14 mouse cellular contexts compared by ENCODE assay signal in the genomic region with DNA sequence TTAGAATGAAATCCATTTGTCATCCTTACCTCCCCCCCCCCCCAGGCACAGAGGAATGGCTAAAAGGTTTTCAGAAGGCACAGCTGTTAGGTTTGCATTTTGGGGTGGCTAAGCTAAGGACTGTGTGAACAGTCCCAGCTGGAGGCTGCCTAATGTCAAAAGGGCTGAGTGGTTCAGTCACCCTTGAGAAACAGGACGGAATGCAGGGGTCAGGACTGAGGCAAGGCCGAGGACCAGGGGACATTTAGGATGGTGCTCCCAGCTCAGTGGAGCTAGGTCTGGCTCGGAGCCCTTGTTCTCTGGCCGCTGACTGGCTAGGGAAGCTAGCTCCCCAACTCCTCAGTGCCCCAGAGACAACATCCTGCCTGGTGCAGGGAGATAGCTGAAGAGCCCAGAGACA. TPM values are rescaled to one million over a fixed set of nuclear protein-coding genes. Genes with fewer than 3 reads are reported as not detected.
A peak's percentile ranks its signal among the peaks of the same experiment; 100 is the strongest.
DNase-seq lines count a peak whose midpoint lies in the region; ATAC-seq and TF ChIP-seq lines count a peak whose summit lies in the region.
"Had no signal": no experiment of that assay in that cellular context is flagged by ENCODE, and none has a peak within 500 bp of the region (broad histone marks: within the 10 kb centered on the region; RNA-seq: fewer than 3 reads in every experiment).

No protein-coding gene starts in this region.

- peaks cover 14% of the 10 kb centered on the region for H3K4me1 ChIP-seq in liver, embryonic 15.5 days (replicated peaks)
- H3K4me1 ChIP-seq in liver, postnatal 0 days (ENCODE audit: insufficient read depth), result no peaks in the 10 kb centered on the region; the same call in 1 of the 2 replicates

- no peaks in the 10 kb centered on the region for H3K9me3 ChIP-seq in liver, embryonic 15.5 days (replicated peaks)
- H3K9me3 ChIP-seq in liver, postnatal 0 days (ENCODE audit: low read length), result no peaks in the 10 kb centered on the region
- H3K9me3 ChIP-seq: embryonic facial prominence, embryonic 12.5 days; forebrain, embryonic 13.5 days; limb, embryonic 15.5 days had no signal

- no peaks in the 10 kb centered on the region for H3K27me3 ChIP-seq in liver, embryonic 15.5 days
- no peaks in the 10 kb centered on the region for H3K27me3 ChIP-seq in liver, postnatal 0 days (ENCODE audit: insufficient read depth, low read length)
- H3K27me3 ChIP-seq: embryonic facial prominence, embryonic 12.5 days; forebrain, embryonic 13.5 days; limb, embryonic 15.5 days had no signal

- H3K4me2 ChIP-seq in liver, embryonic 15.5 days, result no peak overlapping the region
- no peak overlapping the region for H3K4me2 ChIP-seq in liver, postnatal 0 days (ENCODE audit: low read depth, low read length)
- H3K4me2 ChIP-seq: embryonic facial prominence, embryonic 12.5 days; forebrain, embryonic 13.5 days; limb, embryonic 15.5 days had no signal

- WGBS in liver, embryonic 15.5 days (ENCODE audit: insufficient replicate concordance), result 69% methylated on average over 4 of the region's 4 CpGs
- WGBS in liver, postnatal 0 days (ENCODE audit: insufficient replicate concordance), result 79% methylated on average over 4 of the region's 4 CpGs

- H3K4me3 ChIP-seq in liver, embryonic 15.5 days (replicated peaks), result no peak overlapping the region
- H3K4me3 ChIP-seq in liver, postnatal 0 days (ENCODE audit: low read depth, low read length), result no peak overlapping the region
- H3K4me3 ChIP-seq: embryonic facial prominence, embryonic 12.5 days; forebrain, embryonic 13.5 days; limb, embryonic 15.5 days had no signal

- DNase-seq in adrenal gland, adult (ENCODE audit: inconsistent age in 2 of 2, low spot score in 1 of 2), result peak; percentile 42 to 67
- no peak for DNase-seq in adrenal gland, adult 18-20 months (ENCODE audit: low spot score in 2 of 2)
- DNase-seq in liver, postnatal 0 days, result no peak
- peak; percentile 28 to 53 for DNase-seq in kidney, postnatal 4 days
- no peak for DNase-seq in right cerebral cortex, postnatal 14 days
- no peak for DNase-seq in T-cell, adult 2 months (ENCODE audit: low spot score)
- DNase-seq: cerebellum, adult 18-20 months; midbrain, embryonic 14.5 days had no signal

- ATAC-seq in liver, embryonic 15.5 days (ENCODE audit: insufficient read depth), result no peak
- ATAC-seq in liver, postnatal 0 days, result no peak; the same call in 1 of the 2 replicates
- 0 out of 2 replicates have a peak, but pooled peaks have one; percentile 14 for ATAC-seq in neutrophil, adult 5-6 weeks (ENCODE audit: extremely low read depth, insufficient number of reproducible peaks, low FRiP score, poor library complexity, severe bottlenecking)
- ATAC-seq: forebrain, embryonic 13.5 days; inflammation-experienced regulatory T-cells, adult 6 months had no signal

- H3K27ac ChIP-seq in liver, embryonic 15.5 days (replicated peaks), result 0 out of 2 replicates have a peak overlapping the region, but pooled peaks have one; percentile 5
- no peak overlapping the region for H3K27ac ChIP-seq in liver, postnatal 0 days (ENCODE audit: low read depth)
- H3K27ac ChIP-seq: embryonic facial prominence, embryonic 12.5 days; forebrain, embryonic 13.5 days; limb, embryonic 15.5 days had no signal

- TF ChIP-seq EP300 in liver, postnatal 0 days (IDR thresholded peaks at IDR 0.05; ENCODE audit: low read depth), result no peak

- no peak overlapping the region for H3K9ac ChIP-seq in liver, embryonic 15.5 days
- no peak overlapping the region for H3K9ac ChIP-seq in liver, postnatal 0 days (replicated peaks)
- H3K9ac ChIP-seq: embryonic facial prominence, embryonic 12.5 days; forebrain, embryonic 13.5 days; limb, embryonic 15.5 days had no signal

- TF ChIP-seq CTCF in liver, postnatal 0 days (IDR thresholded peaks at IDR 0.05; ENCODE audit: low read depth), result no peak

- peaks cover 38% of the 10 kb centered on the region for H3K36me3 ChIP-seq in liver, embryonic 15.5 days (replicated peaks)
- peaks cover 7% of the 10 kb centered on the region; the same call in 1 of the 2 replicates for H3K36me3 ChIP-seq in liver, postnatal 0 days (replicated peaks; ENCODE audit: insufficient read depth, low read length)
- H3K36me3 ChIP-seq: embryonic facial prominence, embryonic 12.5 days had no signal

RNA-seq across cellular contexts. Expression of gene Tpbgl, which starts 44.0 kb away (rescaled TPM):
- total RNA-seq in adrenal gland, adult 18-20 months (2021), result 10 to 100 TPM; 17.5 to 29.5 TPM
- 0.41 and 0.44 TPM in 2 replicates for polyA plus RNA-seq in liver, embryonic 15.5 days (2015; fragmentation: Nextera tagmentation; extraction: Ambion mirVana)
- polyA plus RNA-seq in liver, postnatal 0 days (2015; fragmentation: Nextera tagmentation; extraction: Ambion mirVana), result 0.55 and 0.66 TPM in 2 replicates
- not detected in 2 replicates for total RNA-seq in neutrophil, adult 5-6 weeks (2017)

RNA-seq across cellular contexts. Expression of gene Arrb1, which starts 47.6 kb away (rescaled TPM):
- 10 to 100 TPM; 38.3 to 43.6 TPM for total RNA-seq in adrenal gland, adult 18-20 months (2021)
- polyA plus RNA-seq in liver, embryonic 15.5 days (2015; fragmentation: Nextera tagmentation; extraction: Ambion mirVana), result 97.2 and 101 TPM in 2 replicates
- 20.1 and 21.8 TPM in 2 replicates for polyA plus RNA-seq in liver, postnatal 0 days (2015; fragmentation: Nextera tagmentation; extraction: Ambion mirVana)
- total RNA-seq in neutrophil, adult 5-6 weeks (2017), result 81.8 and 95.2 TPM in 2 replicates

Comparison
In these comparisons a context has a peak if more than half of its experiments do, and no peak if none do; other contexts are left out.
1. DNase-seq: peak in adrenal gland, adult (2 of 2) and kidney, postnatal 4 days (2 of 2); none in adrenal gland, adult 18-20 months (0 of 2), liver, postnatal 0 days (single experiment), right cerebral cortex, postnatal 14 days (single experiment) and T-cell, adult 2 months (single experiment).
2. RNA of gene Tpbgl, which starts 44.0 kb away (total RNA-seq): 17.5 to 29.5 TPM in adrenal gland, adult 18-20 months; not detected in neutrophil, adult 5-6 weeks; every median in the first group is over 10 times any median in the second.